ENCODE assay signal across 8 mouse cellular contexts in genomic region chr6:142386285-142387010, GRCm38 (mm10). TPM values are rescaled to one million over a fixed set of nuclear protein-coding genes. Genes with fewer than 3 reads are reported as not detected.
DNase-seq lines count a peak whose midpoint lies in the region; ATAC-seq and TF ChIP-seq lines count a peak whose summit lies in the region.

No protein-coding gene starts in this region.

- peak overlapping the region; percentile 54 for H3K9ac ChIP-seq in forebrain, embryonic 12.5 days
- peak overlapping the region; percentile 72 for H3K9ac ChIP-seq in liver, embryonic 15.5 days

- intact Hi-C loops in gastrocnemius, adult 2 months (cut with DNase I) = loop anchor here (5.0 kb wide), 3 partner anchors 39 to 371 kb away; partner anchors contain the start of genes Cmas and Pyroxd1

- ATAC-seq in CD4-positive, CD25-positive, alpha-beta regulatory T cell, adult 4 months = peak; percentile 3
- ATAC-seq in forebrain, embryonic 12.5 days (ENCODE audit: low FRiP score) = peak; percentile 85
- peak; percentile 67 for ATAC-seq in liver, embryonic 15.5 days (ENCODE audit: insufficient read depth)

- H3K9me3 ChIP-seq in forebrain, embryonic 12.5 days = no peaks in the 10 kb centered on the region
- no peaks in the 10 kb centered on the region for H3K9me3 ChIP-seq in liver, embryonic 15.5 days (replicated peaks)

- no peaks in the 10 kb centered on the region for H3K36me3 ChIP-seq in forebrain, embryonic 12.5 days (replicated peaks)
- H3K36me3 ChIP-seq in liver, embryonic 15.5 days (replicated peaks) = peaks cover 4% of the 10 kb centered on the region; the same call in 1 of the 2 replicates

- 6% methylated on average over 31 of the region's 31 CpGs for WGBS in forebrain, embryonic 12.5 days
- WGBS in liver, embryonic 15.5 days (ENCODE audit: insufficient replicate concordance) = under 1% methylated on average over 31 of the region's 31 CpGs

- TF ChIP-seq CTCF in gastrocnemius, adult 2 months (IDR thresholded peaks at IDR 0.05) = no peak

- peak overlapping the region; percentile 90 for H3K27ac ChIP-seq in gastrocnemius, adult 2 months
- H3K27ac ChIP-seq in forebrain, embryonic 12.5 days = no peak overlapping the region
- peak overlapping the region; percentile 78 for H3K27ac ChIP-seq in liver, embryonic 15.5 days (replicated peaks)

- peak overlapping the region; percentile 95 for H3K4me3 ChIP-seq in gastrocnemius, adult 2 months
- H3K4me3 ChIP-seq in forebrain, embryonic 12.5 days (replicated peaks) = peak overlapping the region; percentile 78
- peak overlapping the region; percentile 96 for H3K4me3 ChIP-seq in liver, embryonic 15.5 days (replicated peaks)

- H3K27me3 ChIP-seq in forebrain, embryonic 12.5 days = no peaks in the 10 kb centered on the region
- H3K27me3 ChIP-seq in liver, embryonic 15.5 days = no peaks in the 10 kb centered on the region

- peak overlapping the region; percentile 69 for H3K4me2 ChIP-seq in forebrain, embryonic 12.5 days
- peak overlapping the region; percentile 85 for H3K4me2 ChIP-seq in liver, embryonic 15.5 days

- no peak for DNase-seq in gastrocnemius, adult 2 months
- no peak for DNase-seq in gastrocnemius, postnatal 10 days
- no peak for DNase-seq in urinary bladder, postnatal 10 days (ENCODE audit: low spot score)
- DNase-seq in right cerebral cortex, postnatal 36 days (ENCODE audit: low spot score in 2 of 2) = no peak
- no peak for DNase-seq in layer of hippocampus, adult 9-11 months

- peaks cover 17% of the 10 kb centered on the region for H3K4me1 ChIP-seq in forebrain, embryonic 12.5 days
- peaks cover 30% of the 10 kb centered on the region for H3K4me1 ChIP-seq in liver, embryonic 15.5 days (replicated peaks)

RNA-seq across cellular contexts. Expression of gene Recql, which starts 0.4 kb away (rescaled TPM):
- total RNA-seq in gastrocnemius, adult 2 months (2021) = 1 to 10 TPM; 5.8 to 6.2 TPM
- total RNA-seq in gastrocnemius, postnatal 10 days (2021) = 1 to 10 TPM; 6.2 to 9.5 TPM
- 10 to 100 TPM; 46.9 to 49.0 TPM for polyA plus RNA-seq in CD4-positive, CD25-positive, alpha-beta regulatory T cell, adult 4 months (2017; shearing (Covaris generic))
- 42.1 and 45.2 TPM in 2 replicates for polyA plus RNA-seq in forebrain, embryonic 12.5 days (2016; fragmentation: Nextera tagmentation; extraction: Ambion mirVana)
- polyA plus RNA-seq in liver, embryonic 15.5 days (2015; fragmentation: Nextera tagmentation; extraction: Ambion mirVana) = 12.6 and 14.2 TPM in 2 replicates

RNA-seq across cellular contexts. Expression of gene Golt1b, which starts 0.6 kb away (rescaled TPM):
- 10 to 100 TPM; 17.3 to 18.5 TPM for total RNA-seq in gastrocnemius, adult 2 months (2021)
- 10 to 100 TPM; 22.6 to 25.0 TPM for total RNA-seq in gastrocnemius, postnatal 10 days (2021)
- 10 to 100 TPM; 49.8 to 53.2 TPM for polyA plus RNA-seq in CD4-positive, CD25-positive, alpha-beta regulatory T cell, adult 4 months (2017; shearing (Covaris generic))
- polyA plus RNA-seq in forebrain, embryonic 12.5 days (2016; fragmentation: Nextera tagmentation; extraction: Ambion mirVana) = 93.1 and 95.5 TPM in 2 replicates
- 30.9 and 32.1 TPM in 2 replicates for polyA plus RNA-seq in liver, embryonic 15.5 days (2015; fragmentation: Nextera tagmentation; extraction: Ambion mirVana)

RNA-seq across cellular contexts. Expression of gene Spx, which starts 26.8 kb away (rescaled TPM):
- not detected for total RNA-seq in gastrocnemius, adult 2 months (2021)
- total RNA-seq in gastrocnemius, postnatal 10 days (2021) = not detected
- polyA plus RNA-seq in CD4-positive, CD25-positive, alpha-beta regulatory T cell, adult 4 months (2017; shearing (Covaris generic)) = under 1 TPM; 0.87 to 0.93 TPM
- polyA plus RNA-seq in forebrain, embryonic 12.5 days (2016; fragmentation: Nextera tagmentation; extraction: Ambion mirVana) = 0.46 and 1.0 TPM in 2 replicates
- polyA plus RNA-seq in liver, embryonic 15.5 days (2015; fragmentation: Nextera tagmentation; extraction: Ambion mirVana) = 0.09 and 0.13 TPM in 2 replicates

RNA-seq across cellular contexts. Expression of gene Pyroxd1, which starts 41.0 kb away (rescaled TPM):
- total RNA-seq in gastrocnemius, adult 2 months (2021) = 1 to 10 TPM; 9.5 to 9.9 TPM
- 1 to 10 TPM; 7.6 to 8.1 TPM for total RNA-seq in gastrocnemius, postnatal 10 days (2021)
- polyA plus RNA-seq in CD4-positive, CD25-positive, alpha-beta regulatory T cell, adult 4 months (2017; shearing (Covaris generic)) = 10 to 100 TPM; 18.8 to 20.0 TPM
- 24.1 and 25.5 TPM in 2 replicates for polyA plus RNA-seq in forebrain, embryonic 12.5 days (2016; fragmentation: Nextera tagmentation; extraction: Ambion mirVana)
- polyA plus RNA-seq in liver, embryonic 15.5 days (2015; fragmentation: Nextera tagmentation; extraction: Ambion mirVana) = 4.9 and 5.9 TPM in 2 replicates

Comparison
In these comparisons a context has a peak if more than half of its experiments do, and no peak if none do; other contexts are left out.
1. ATAC-seq: peak in every context shown above with its lines; median percentile 85 in forebrain, embryonic 12.5 days; 67 in liver, embryonic 15.5 days; 3 in CD4-positive, CD25-positive, alpha-beta regulatory T cell, adult 4 months.